Mouse (Mus musculus): Measurements from ENCODE around the gene Kcnj12. TPM values are rescaled to one million over a fixed set of nuclear protein-coding genes. Genes with fewer than 3 reads are reported as not detected.

Gene Kcnj12
- total and polyA plus RNA-seq, 3 experiments, result not detected

DNA sequence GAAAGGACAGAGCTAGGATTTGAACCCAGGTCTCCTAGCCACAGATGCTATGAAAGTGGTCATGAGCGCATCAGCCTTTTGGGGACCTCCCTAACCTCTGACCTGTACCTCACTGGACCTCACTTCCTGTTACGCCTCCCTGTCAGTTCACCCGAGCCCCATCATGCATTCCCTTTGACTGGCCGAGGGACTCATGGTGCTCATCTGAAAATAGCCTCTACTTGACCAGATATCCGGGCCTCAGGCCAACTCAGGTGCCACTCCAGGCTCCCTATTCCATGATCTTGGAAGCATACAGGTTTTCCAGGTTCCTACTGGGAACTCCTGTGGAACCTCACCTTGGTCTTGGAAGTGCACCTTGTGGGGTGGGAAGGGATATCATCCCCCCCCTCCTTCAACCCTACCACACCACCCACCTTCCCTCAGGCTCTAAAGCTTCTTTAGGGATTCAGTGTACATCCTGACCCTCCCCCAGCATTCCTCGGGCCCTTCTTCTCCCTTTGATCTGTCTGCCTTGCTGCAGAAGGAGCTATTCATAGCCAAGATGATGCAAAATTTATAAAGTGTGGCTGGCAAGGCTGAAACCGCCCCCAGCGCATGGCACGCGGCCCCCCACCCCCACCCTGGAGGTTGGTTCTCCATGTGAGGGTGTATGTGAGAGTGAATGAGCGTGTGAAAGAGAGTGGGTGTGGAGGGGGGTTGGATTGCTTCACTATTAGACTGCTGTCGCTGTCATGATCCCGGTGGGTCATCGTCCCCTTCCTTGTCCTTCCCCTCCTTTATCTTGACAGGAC, 40.5 kb upstream of the Kcnj12 start:
- no peak for DNase-seq (ENCODE audit: low read depth, low spot score)
- Histone ChIP-seq H3K27me3 (ENCODE audit: control insufficient read depth in 1 of 2, insufficient read depth in 2 of 2, low read length in 2 of 2) (peaks cover 8 to 11% of the 10 kb centered on the region in 2 experiments), H3K4me3 (ENCODE audit: control insufficient read depth in 1 of 2, insufficient read depth in 1 of 2, low read depth in 2 of 2, low read length in 2 of 2) (no peak overlapping the region), H3K27ac (ENCODE audit: control insufficient read depth, low read depth, low read length) (no peak overlapping the region), H3K9me3 (replicated peaks; ENCODE audit: insufficient read depth, low read length) (no peaks in the 10 kb centered on the region), H3K9ac (ENCODE audit: control insufficient read depth, low read depth, low read length, poor library complexity, severe bottlenecking) (no peak overlapping the region), H3K4me1 (ENCODE audit: control insufficient read depth in 1 of 2, insufficient read depth in 2 of 2, low read length in 2 of 2) (no peaks in the 10 kb centered on the region), H3K36me3 (ENCODE audit: control insufficient read depth in 1 of 2, insufficient read depth in 2 of 2, low read length in 2 of 2) (no peaks in the 10 kb centered on the region), H3K79me2 (ENCODE audit: control insufficient read depth, insufficient read depth, low read length, poor library complexity) (no peaks in the 10 kb centered on the region)
- no peak for TF ChIP-seq USF1 (IDR thresholded peaks at IDR 0.05; ENCODE audit: low read depth, low read length)
- no peak for TF ChIP-seq GABPA (IDR thresholded peaks at IDR 0.05; ENCODE audit: low read depth, low read length)
- no peak for TF ChIP-seq MAFK (IDR thresholded peaks at IDR 0.05; ENCODE audit: borderline replicate concordance, low read depth, low read length)
- TF ChIP-seq CHD1 (IDR thresholded peaks at IDR 0.05; ENCODE audit: low read depth, low read length), result no peak
- TF ChIP-seq MAZ (IDR thresholded peaks at IDR 0.05; ENCODE audit: low read depth, low read length), result no peak
- TF ChIP-seq ZMIZ1 (IDR thresholded peaks at IDR 0.05; ENCODE audit: low read depth, low read length), result no peak
- TF ChIP-seq POLR2AphosphoS5 (IDR thresholded peaks at IDR 0.05; ENCODE audit: borderline replicate concordance, low read depth, low read length), result no peak

DNA sequence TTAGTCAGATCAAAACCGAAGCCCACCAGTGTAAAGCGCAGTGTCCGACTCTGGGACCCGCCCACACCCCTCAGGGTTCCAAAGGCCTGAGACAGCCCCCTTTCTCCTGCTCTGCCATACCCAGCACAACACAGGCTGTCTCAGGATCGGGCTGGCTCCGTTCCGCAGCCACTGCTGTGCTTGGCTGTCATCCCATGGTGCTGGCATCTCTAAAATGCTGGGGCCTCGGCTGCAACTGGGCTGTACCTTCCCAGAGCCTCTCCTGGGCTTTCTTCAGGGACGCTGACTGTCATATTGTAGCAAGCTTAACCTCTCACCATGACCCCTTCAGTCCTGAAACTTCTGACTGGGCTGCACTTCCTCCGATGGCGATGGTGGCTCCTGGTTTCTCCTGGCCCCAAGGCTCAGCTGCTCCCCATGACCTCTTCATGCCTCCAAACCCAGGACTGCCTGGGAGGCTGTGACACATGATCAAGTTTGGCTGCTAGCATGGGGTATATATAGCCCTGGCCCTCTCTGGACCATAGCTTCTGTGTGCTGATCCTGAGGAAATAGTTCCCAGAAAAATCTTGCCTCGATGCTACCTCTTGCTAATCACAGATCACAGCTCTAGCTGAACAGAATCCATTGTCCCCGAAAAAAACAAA, 37.3 kb upstream of the Kcnj12 start:
- no peak overlapping the region for H3K9ac ChIP-seq (ENCODE audit: control insufficient read depth, low read depth, low read length, poor library complexity, severe bottlenecking)
- peaks cover 11 to 16% of the 10 kb centered on the region in 2 experiments for H3K27me3 ChIP-seq (ENCODE audit: control insufficient read depth in 1 of 2, insufficient read depth in 2 of 2, low read length in 2 of 2)
- H3K4me1 ChIP-seq (ENCODE audit: control insufficient read depth in 1 of 2, insufficient read depth in 2 of 2, low read length in 2 of 2), result no peaks in the 10 kb centered on the region
- DNase-seq (ENCODE audit: low read depth, low spot score), result no peak
- H3K4me3 ChIP-seq (ENCODE audit: control insufficient read depth in 1 of 2, insufficient read depth in 1 of 2, low read depth in 2 of 2, low read length in 2 of 2), result no peak overlapping the region
- no peaks in the 10 kb centered on the region for H3K9me3 ChIP-seq (replicated peaks; ENCODE audit: insufficient read depth, low read length)
- no peak for TF ChIP-seq MAZ (IDR thresholded peaks at IDR 0.05; ENCODE audit: low read depth, low read length)
- TF ChIP-seq TAL1 (IDR thresholded peaks at IDR 0.05; ENCODE audit: low read length), result no peak
- TF ChIP-seq ZC3H11A (IDR thresholded peaks at IDR 0.05; ENCODE audit: low read depth, low read length), result no peak
- no peak for TF ChIP-seq RCOR1 (IDR thresholded peaks at IDR 0.05; ENCODE audit: low read depth, low read length)
- TF ChIP-seq GABPA (IDR thresholded peaks at IDR 0.05; ENCODE audit: low read depth, low read length), result no peak
- no peak for TF ChIP-seq UBTF (IDR thresholded peaks at IDR 0.05; ENCODE audit: borderline replicate concordance, insufficient read depth, low read depth, low read length)
- no peak for TF ChIP-seq E2F4 (IDR thresholded peaks at IDR 0.05; ENCODE audit: borderline replicate concordance, low read depth, low read length)
- no peak for TF ChIP-seq ZMIZ1 (IDR thresholded peaks at IDR 0.05; ENCODE audit: low read depth, low read length)
- no peak for TF ChIP-seq ELF1 (IDR thresholded peaks at IDR 0.05; ENCODE audit: low read depth, low read length)
- no peak for TF ChIP-seq NRF1 (IDR thresholded peaks at IDR 0.05; ENCODE audit: insufficient read depth, low read depth, low read length, poor library complexity, severe bottlenecking)
- no peak for TF ChIP-seq USF2 (IDR thresholded peaks at IDR 0.05; ENCODE audit: borderline replicate concordance in 1 of 2, insufficient read depth in 1 of 2, low read depth in 1 of 2, low read length in 2 of 2)
- no peak for TF ChIP-seq ETS1 (IDR thresholded peaks at IDR 0.05; ENCODE audit: low read depth, low read length)
- TF ChIP-seq POLR2AphosphoS2 (IDR thresholded peaks at IDR 0.05; ENCODE audit: low read length), result no peak
- no peak for TF ChIP-seq JUND (IDR thresholded peaks at IDR 0.05; ENCODE audit: low read depth, low read length)
- TF ChIP-seq MYC (IDR thresholded peaks at IDR 0.05; ENCODE audit: low read depth, low read length), result no peak
- no peak for TF ChIP-seq SIN3A (IDR thresholded peaks at IDR 0.05; ENCODE audit: low read length)
- TF ChIP-seq USF1 (IDR thresholded peaks at IDR 0.05; ENCODE audit: low read depth, low read length), result no peak
- TF ChIP-seq KAT2A (conservative IDR thresholded peaks at IDR 0.05; ENCODE audit: low read depth, low read length), result no peak
- no peak for TF ChIP-seq TCF12 (IDR thresholded peaks at IDR 0.05; ENCODE audit: low read depth, low read length)
- no peak for TF ChIP-seq SMC3 (IDR thresholded peaks at IDR 0.05; ENCODE audit: low read depth, low read length)
- no peaks in the 10 kb centered on the region for H3K79me2 ChIP-seq (ENCODE audit: control insufficient read depth, insufficient read depth, low read length, poor library complexity)
- no peaks in the 10 kb centered on the region for H3K36me3 ChIP-seq (ENCODE audit: control insufficient read depth in 1 of 2, insufficient read depth in 2 of 2, low read length in 2 of 2)
- H3K27ac ChIP-seq (ENCODE audit: control insufficient read depth, low read depth, low read length), result no peak overlapping the region
